Mouse (Mus musculus) embryonic facial prominence, embryonic 14.5 days (tissue): Measurements from ENCODE around the gene Gm20696. TPM values are rescaled to one million over a fixed set of nuclear protein-coding genes. Genes with fewer than 3 reads are reported as not detected.

Experiments used
- ATAC-seq: fragments of 200-750 bp; cut with Nextera tagmentation; 2 replicates; pipeline ENCODE4 v1.8.0; 2017; ENCODE audit warnings: low read depth, moderate number of reproducible peaks, moderate TSS enrichment
- DNase-seq: peaks from one replicate; pipeline ENCODE4 v3.0.0-alpha.2; 2015; ENCODE audit warnings: low spot score
- H3K27ac ChIP-seq: fragments of 300-500 bp; sonication (generic); replicated peaks from 2 replicates; pipeline ENCODE4 v1.5.1; 2014; ENCODE audit warnings: low read depth, mild to moderate bottlenecking, low read length, moderate library complexity
- H3K27me3 ChIP-seq: fragments of 300-500 bp; sonication (generic); replicated peaks from 2 replicates; pipeline ENCODE4 v1.6.1; 2014; ENCODE audit warnings: low read length; ENCODE audit not compliant: control insufficient read depth, insufficient read depth
- H3K36me3 ChIP-seq: fragments of 300-500 bp; sonication (generic); 2 replicates; pipeline ENCODE4 v1.6.1; 2014; ENCODE audit warnings: low read length, mixed read lengths; ENCODE audit not compliant: control insufficient read depth, insufficient read depth
- H3K4me1 ChIP-seq: fragments of 300-500 bp; sonication (generic); 2 replicates; pipeline ENCODE4 v1.6.1; 2014; ENCODE audit warnings: antibody characterized with exemption, low read length; ENCODE audit not compliant: control insufficient read depth, insufficient read depth
- H3K4me2 ChIP-seq: fragments of 300-500 bp; sonication (generic); 2 replicates; pipeline ENCODE4 v1.6.1; 2014; ENCODE audit warnings: low read depth, mild to moderate bottlenecking, low read length, moderate library complexity, mixed read lengths
- H3K4me3 ChIP-seq: fragments of 300-500 bp; sonication (generic); 2 replicates; pipeline ENCODE4 v1.5.1; 2014; ENCODE audit warnings: low read depth, mild to moderate bottlenecking, low read length
- H3K9ac ChIP-seq: fragments of 300-500 bp; sonication (generic); 2 replicates; pipeline ENCODE4 v1.6.1; 2014; ENCODE audit warnings: low read depth, mild to moderate bottlenecking, low read length, moderate library complexity, mixed read lengths
- H3K9me3 ChIP-seq: fragments of 300-500 bp; sonication (generic); 2 replicates; pipeline ENCODE4 v1.6.1; 2016; ENCODE audit warnings: low read length; ENCODE audit not compliant: control insufficient read depth
- WGBS: fragments of 180-500 bp; shearing (Covaris S2); extraction: QIAGEN DNeasy Blood & Tissue Kit; methylation state at CpG from one replicate; pipeline ENCODE4 v1.1.7; 2014; 5-methylcytosine and 5-hydroxymethylcytosine counted together
- polyA plus RNA-seq: library from polyadenylated mRNA; unstranded; fragments of >200 nt; fragmentation: Nextera tagmentation; extraction: Ambion mirVana; gene quantifications from 2 replicates; pipeline ENCODE4 v1.2.1, GENCODE M21; 2014

Gene Gm20696
- polyA plus RNA-seq, 1 experiment from 2014 or later, result 3.0 TPM

DNA sequence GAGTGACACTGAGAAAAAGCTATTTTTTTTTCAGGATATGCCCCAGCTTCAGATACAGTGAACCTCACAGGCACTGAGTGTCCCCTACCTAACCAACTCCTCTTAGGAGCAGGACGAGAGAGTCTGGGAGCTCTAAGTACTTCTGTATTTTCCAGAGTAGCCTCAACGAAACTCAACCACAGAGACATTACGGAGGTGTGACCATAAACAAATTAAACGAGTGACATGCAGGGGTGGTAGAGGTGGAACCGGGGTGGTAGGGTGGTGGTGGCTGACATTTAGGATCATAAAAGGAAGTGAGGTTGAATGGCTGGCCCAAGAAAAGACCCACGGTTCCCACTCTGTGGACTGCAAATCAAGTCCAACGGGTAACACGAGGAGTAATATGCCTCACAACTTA is 418.2 kb downstream of the Gm20696 start:
- Histone ChIP-seq H3K9ac (no peak overlapping the region), H3K4me1 (no peaks in the 10 kb centered on the region), H3K4me3 (no peak overlapping the region), H3K9me3 (no peaks in the 10 kb centered on the region), H3K4me2 (no peak overlapping the region), H3K27me3 (no peaks in the 10 kb centered on the region), H3K36me3 (no peaks in the 10 kb centered on the region), H3K27ac (no peak overlapping the region)
- ATAC-seq (no peak), DNase-seq (no peak)
- whole genome bisulfite sequencing, result 79% methylated on average over 8 of the region's 8 CpGs

DNA sequence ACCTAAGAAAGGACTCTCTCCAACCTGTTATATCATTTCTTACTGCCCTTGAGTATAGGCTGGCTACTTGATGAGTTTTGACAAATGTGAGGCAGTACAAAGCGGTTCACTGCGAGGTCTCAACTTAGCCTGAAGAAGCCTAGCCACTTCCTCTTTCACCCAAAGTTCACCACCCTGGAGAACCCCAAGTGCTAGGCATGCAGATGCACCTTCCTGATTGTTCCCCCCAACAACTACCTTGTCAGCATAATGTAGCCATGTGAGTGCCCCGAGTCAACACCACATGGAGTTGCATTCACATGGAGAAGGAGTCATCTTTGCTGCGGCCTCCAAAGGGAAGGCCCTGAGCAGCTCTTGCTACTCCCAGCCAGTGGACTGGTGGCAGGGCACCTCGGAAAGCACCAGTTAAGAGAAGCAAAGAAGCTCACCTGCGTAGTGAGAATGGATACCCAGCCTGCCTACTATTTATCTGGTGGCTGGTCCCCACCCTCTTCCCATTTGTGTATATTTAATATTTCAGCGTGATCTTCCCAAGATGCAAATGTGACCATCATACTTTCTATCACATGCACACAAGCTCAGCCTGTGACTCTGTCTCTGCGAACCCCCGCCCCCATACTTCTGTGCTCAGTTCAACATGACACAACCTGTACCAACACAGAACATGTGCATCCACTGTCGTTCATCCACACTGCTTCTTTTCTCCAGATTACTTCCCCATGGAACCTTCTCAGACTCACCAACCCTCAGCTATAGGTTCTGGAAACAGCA is 424.8 kb downstream of the Gm20696 start:
- Histone ChIP-seq H3K9me3 (no peaks in the 10 kb centered on the region), H3K4me3 (no peak overlapping the region), H3K27ac (no peak overlapping the region), H3K9ac (no peak overlapping the region), H3K27me3 (no peaks in the 10 kb centered on the region), H3K4me2 (no peak overlapping the region), H3K4me1 (no peaks in the 10 kb centered on the region), H3K36me3 (no peaks in the 10 kb centered on the region)
- WGBS, result 92% methylated on average over 10 of the region's 10 CpGs
- DNase-seq (no peak), ATAC-seq (no peak)

DNA sequence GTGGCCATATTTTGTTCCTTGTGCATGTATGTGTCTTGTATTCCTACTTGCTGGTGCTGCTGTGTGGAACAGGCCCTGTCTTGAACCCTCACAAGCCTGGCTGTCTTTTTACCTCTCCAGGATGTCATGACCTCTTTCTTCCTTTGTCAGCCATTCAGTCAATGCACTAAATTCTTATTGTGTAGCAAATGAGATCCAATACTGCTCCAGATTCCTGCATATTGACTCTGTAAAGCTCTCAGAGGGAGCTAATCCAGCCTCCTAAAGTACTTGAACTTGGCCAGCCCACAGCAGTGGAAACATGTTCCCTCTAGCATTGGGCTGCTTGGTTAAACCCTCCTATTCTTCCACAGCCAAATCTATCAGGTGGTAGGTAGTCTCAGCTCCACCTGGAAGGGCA is 425.8 kb downstream of the Gm20696 start:
- no peak overlapping the region for H3K27ac ChIP-seq
- H3K27me3 ChIP-seq, result no peaks in the 10 kb centered on the region
- no peaks in the 10 kb centered on the region for H3K36me3 ChIP-seq
- DNase-seq (no peak), ATAC-seq (no peak)
- H3K9ac ChIP-seq, result no peak overlapping the region
- H3K4me3 ChIP-seq, result no peak overlapping the region
- no peaks in the 10 kb centered on the region for H3K9me3 ChIP-seq
- H3K4me1 ChIP-seq, result no peaks in the 10 kb centered on the region
- no peak overlapping the region for H3K4me2 ChIP-seq

DNA sequence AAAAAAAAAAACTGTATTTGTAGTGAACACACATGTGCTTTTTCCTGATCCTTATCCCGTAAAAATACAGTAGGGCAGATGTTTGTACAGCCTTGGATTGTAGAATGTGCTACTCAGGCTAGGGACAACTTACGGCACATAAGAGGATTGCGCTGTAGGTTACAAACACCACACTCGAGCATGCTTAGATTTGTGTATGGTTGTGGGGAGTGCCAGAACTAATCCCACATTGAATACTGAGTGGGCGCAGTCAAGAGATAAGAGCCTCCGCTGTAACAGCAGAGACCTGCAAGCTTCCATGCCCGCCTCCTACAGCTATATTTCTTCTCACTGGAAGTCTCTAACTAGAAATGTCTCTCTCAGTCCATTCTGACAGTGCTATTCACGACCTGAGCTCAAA is 431.0 kb downstream of the Gm20696 start:
- ATAC-seq, result no peak
- WGBS, result 83% methylated on average over 8 of the region's 8 CpGs
- H3K27ac ChIP-seq, result no peak overlapping the region
- no peak overlapping the region for H3K9ac ChIP-seq
- no peaks in the 10 kb centered on the region for H3K4me1 ChIP-seq
- no peak for DNase-seq
- H3K36me3 ChIP-seq, result no peaks in the 10 kb centered on the region
- no peak overlapping the region for H3K4me2 ChIP-seq
- no peaks in the 10 kb centered on the region for H3K9me3 ChIP-seq
- no peak overlapping the region for H3K4me3 ChIP-seq
- H3K27me3 ChIP-seq, result no peaks in the 10 kb centered on the region

DNA sequence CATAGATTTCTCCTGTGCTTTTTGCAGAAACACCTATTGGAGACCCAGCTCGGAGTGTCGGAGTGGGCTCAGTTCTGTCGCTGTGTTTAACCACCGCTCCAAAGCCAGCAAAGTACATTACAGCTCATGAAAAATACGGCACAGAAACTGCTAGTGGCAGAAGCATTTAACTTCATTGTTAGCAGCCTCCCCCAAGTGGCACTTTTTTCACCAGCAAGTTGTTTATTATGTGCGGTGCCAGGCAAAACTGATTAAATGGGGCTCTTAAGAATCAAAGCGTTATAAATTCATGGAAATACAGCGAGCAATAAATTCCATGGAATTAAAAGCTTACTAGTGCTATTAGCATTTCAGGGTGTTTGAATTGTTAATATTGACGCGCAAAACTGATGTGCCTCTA is 433.2 kb downstream of the Gm20696 start:
- no peaks in the 10 kb centered on the region for H3K4me1 ChIP-seq
- no peak overlapping the region for H3K4me3 ChIP-seq
- H3K9me3 ChIP-seq, result no peaks in the 10 kb centered on the region
- no peak overlapping the region for H3K27ac ChIP-seq
- no peaks in the 10 kb centered on the region for H3K36me3 ChIP-seq
- DNase-seq, result no peak
- WGBS, result 87% methylated on average over 10 of the region's 10 CpGs
- H3K27me3 ChIP-seq, result no peaks in the 10 kb centered on the region
- H3K9ac ChIP-seq, result no peak overlapping the region
- H3K4me2 ChIP-seq, result no peak overlapping the region
- ATAC-seq, result no peak

DNA sequence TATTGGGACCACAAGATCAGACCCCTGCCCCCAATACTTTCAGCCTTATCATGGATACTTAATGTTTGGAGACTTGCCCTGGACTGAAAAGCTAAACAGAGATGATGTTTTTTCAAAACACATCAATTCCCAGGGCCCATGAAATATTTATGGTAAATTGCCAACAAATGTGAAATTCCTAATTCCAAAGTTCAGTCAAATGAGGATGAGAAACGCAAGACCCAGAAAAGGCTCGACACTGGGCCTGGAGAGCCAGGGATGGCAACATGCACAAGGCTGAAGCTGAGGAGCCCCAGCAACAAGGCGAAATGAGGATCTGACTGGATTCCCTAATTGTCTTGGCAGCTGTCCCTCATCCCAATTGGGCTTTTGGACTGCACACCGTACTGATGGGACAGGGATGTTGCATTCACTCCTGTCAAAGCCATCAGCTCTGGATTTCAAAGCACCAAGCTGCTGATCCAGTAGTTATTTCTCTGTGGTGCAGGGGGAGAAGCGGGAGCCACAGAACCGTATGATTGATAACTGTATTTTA is 438.2 kb downstream of the Gm20696 start:
- 70% methylated on average over 6 of the region's 6 CpGs for WGBS
- no peaks in the 10 kb centered on the region for H3K27me3 ChIP-seq
- H3K4me1 ChIP-seq, result no peaks in the 10 kb centered on the region
- no peak overlapping the region for H3K4me3 ChIP-seq
- no peak overlapping the region for H3K4me2 ChIP-seq
- no peaks in the 10 kb centered on the region for H3K9me3 ChIP-seq
- DNase-seq, result no peak
- no peak overlapping the region for H3K9ac ChIP-seq
- H3K36me3 ChIP-seq, result no peaks in the 10 kb centered on the region
- no peak overlapping the region for H3K27ac ChIP-seq
- no peak for ATAC-seq

DNA sequence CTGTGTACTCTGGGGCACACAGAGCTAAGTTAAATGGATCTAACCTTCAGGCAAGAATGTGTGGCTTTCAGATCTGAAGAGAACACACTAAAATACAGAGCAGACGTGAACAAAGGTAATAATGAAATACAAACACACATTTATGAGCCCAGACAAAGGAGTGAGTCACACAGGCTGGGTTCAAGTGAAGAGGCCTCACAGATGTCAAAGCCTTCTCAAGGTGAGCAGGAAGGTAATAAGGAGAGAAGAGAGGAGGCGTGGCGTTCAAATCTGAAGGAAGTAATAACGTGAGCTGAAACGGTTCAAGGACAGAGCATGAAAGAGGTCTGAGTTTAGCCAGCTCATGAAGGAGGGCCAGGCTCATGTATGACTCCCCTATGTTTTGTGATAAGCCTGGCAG is 445.4 kb downstream of the Gm20696 start:
- WGBS, result 86% methylated on average over 5 of the region's 5 CpGs
- no peaks in the 10 kb centered on the region for H3K36me3 ChIP-seq
- no peak overlapping the region for H3K27ac ChIP-seq
- no peak overlapping the region for H3K4me2 ChIP-seq
- no peak overlapping the region for H3K9ac ChIP-seq
- H3K9me3 ChIP-seq, result no peaks in the 10 kb centered on the region
- ATAC-seq (no peak), DNase-seq (no peak)
- no peaks in the 10 kb centered on the region for H3K27me3 ChIP-seq
- H3K4me3 ChIP-seq, result no peak overlapping the region
- no peaks in the 10 kb centered on the region for H3K4me1 ChIP-seq

DNA sequence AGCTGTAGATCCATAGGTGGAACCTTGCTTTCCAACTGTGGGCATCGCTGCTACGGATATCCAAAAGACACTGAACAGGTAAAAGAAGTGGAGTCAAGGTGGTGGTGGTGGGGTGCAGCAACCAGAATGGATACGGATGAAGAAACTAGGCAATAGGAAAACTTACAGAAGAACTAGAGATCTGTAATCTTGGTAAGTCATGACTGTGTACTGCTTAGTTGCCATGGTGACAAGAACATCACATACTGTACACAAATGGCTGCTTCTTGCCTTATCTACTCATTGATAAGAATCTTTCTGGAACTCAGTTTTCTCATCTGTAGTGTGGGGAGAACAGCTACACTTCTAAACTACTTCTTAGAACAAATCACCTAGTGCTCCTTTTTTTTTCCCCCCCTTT is 446.1 kb downstream of the Gm20696 start:
- Histone ChIP-seq H3K4me2 (no peak overlapping the region), H3K27ac (no peak overlapping the region), H3K9me3 (no peaks in the 10 kb centered on the region), H3K4me1 (no peaks in the 10 kb centered on the region), H3K36me3 (no peaks in the 10 kb centered on the region), H3K4me3 (no peak overlapping the region), H3K27me3 (no peaks in the 10 kb centered on the region), H3K9ac (no peak overlapping the region)
- ATAC-seq (no peak), DNase-seq (no peak)
- WGBS, result 94% methylated on average over 3 of the region's 3 CpGs

DNA sequence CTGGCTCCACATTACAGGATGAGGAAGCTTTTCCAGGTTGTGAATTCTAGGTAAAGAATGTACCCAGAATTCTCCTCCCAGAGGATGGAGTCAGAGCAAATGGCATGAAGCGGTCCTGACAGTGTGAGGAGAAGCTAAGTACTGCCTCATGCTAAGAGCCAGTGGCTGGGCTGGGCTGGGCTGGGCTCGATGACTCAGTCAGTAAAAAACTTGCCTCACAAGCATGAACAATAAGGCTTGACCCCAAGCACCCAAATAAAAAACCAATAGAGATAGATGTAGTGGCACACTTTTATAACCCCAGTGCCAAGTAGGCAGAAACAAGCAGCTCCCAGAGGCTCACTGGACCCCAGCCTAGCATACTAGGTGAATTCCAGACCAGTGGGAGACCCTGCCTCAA is 448.8 kb downstream of the Gm20696 start:
- no peak for ATAC-seq
- H3K27me3 ChIP-seq, result no peaks in the 10 kb centered on the region
- H3K4me2 ChIP-seq, result no peak overlapping the region
- H3K4me1 ChIP-seq, result no peaks in the 10 kb centered on the region
- WGBS, result 70% methylated on average over 2 of the region's 2 CpGs
- no peak overlapping the region for H3K9ac ChIP-seq
- no peaks in the 10 kb centered on the region for H3K9me3 ChIP-seq
- no peaks in the 10 kb centered on the region for H3K36me3 ChIP-seq
- H3K4me3 ChIP-seq, result no peak overlapping the region
- DNase-seq, result no peak
- no peak overlapping the region for H3K27ac ChIP-seq
